Mouse (Mus musculus) embryo, embryonic 10 days (tissue): Measurements from ENCODE around the gene H2al1c.
"Not testable (repeated sequence)": the region's sequence is repeated elsewhere in the genome, so short reads cannot be mapped to it uniquely, and the experiment has no call there.

Source experiments
- DNase-seq: peaks from one replicate; pipeline ENCODE4 v3.0.0-alpha.2; 2015; ENCODE audit warnings: low spot score

Gene H2al1c

GRCm38 (mm10) chrX:11305355-11305754 is at the start of gene H2al1c:
H2al1c (plus strand) TSS chrX:11305655.
- not testable (repeated sequence) for DNase-seq

- DNase-seq: no peak
Measured at GRCm38 (mm10) chrX:11264918-11265317, 40.5 kb upstream of the H2al1c start.

DNA sequence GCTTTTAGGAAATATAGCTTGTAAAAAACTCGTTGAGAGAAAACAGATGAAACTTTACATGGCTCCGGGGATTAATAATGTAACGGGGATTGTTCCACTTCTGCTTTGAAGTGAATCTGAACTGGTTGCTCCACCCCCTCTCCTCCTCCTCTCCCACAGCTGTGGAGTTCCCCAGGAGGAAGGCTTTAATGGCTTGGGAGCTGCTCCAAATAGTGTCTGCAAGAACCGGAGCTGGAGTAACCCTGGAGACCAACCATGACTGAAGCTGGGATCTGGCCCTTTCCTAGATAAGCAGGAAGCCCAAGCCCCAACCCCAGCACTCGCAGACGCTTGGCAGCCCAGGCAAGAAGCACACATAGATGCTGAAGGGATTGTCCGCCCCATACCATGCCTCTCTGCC is 37.7 kb upstream of the H2al1c start:
- DNase-seq: no peak

- no peak for DNase-seq
Measured at GRCm38 (mm10) chrX:11269074-11269473, 36.4 kb upstream of the H2al1c start.

- DNase-seq: no peak
Measured at GRCm38 (mm10) chrX:11273190-11273589, 32.3 kb upstream of the H2al1c start.

GRCm38 (mm10) chrX:11277083-11277482 is 28.4 kb upstream of the H2al1c start:
- no peak for DNase-seq

- no peak for DNase-seq
Measured at GRCm38 (mm10) chrX:11280741-11281140, 24.7 kb upstream of the H2al1c start.

DNA sequence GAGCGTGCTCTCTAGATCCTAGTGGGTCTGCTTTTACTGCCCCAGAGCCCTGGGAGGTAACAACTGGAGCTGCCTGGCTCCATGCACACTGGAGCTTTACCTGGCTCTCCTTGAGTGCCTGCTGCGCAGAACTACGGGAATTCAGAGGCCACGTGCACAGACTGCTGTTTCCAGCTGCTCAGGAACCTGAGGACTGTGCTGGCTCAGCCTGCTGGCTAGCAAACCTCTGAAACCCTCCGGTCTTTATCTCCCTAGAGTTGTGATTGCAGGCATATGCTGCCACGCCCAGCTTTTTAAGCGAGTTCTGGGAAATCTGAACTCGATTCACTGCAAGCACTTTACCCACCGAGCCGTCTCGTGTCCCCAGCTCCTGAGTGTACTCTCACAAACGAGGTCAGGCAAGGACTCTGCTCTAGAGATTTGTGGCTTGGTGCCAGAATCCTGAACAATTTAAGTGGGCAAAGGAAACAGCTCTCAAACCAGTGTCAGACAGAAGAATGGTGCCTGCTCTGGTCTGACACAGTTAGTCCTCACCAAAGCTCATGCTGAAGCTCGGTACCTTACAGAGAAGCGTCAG is 17.1 kb upstream of the H2al1c start:
- no peak for DNase-seq

DNA sequence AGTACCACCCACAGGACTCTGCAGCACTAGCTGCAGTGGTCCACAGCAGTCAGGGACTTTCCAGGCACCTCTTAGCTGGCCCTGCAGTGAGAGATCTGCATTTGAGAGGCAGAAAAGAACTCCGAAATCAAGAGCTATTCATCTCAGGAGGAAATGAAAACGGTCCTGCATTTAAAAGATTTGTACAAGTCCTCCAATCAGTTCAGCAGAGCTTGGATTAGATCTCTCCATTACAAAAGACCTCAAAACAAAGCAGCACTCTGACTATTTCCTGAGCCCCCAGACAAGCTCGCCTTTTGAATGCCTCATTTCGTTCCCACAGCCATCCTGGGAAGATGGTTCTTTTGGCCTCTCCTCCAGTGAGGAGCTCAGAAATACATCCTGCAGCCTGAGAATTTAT is 16.2 kb upstream of the H2al1c start:
- DNase-seq: no peak

DNA sequence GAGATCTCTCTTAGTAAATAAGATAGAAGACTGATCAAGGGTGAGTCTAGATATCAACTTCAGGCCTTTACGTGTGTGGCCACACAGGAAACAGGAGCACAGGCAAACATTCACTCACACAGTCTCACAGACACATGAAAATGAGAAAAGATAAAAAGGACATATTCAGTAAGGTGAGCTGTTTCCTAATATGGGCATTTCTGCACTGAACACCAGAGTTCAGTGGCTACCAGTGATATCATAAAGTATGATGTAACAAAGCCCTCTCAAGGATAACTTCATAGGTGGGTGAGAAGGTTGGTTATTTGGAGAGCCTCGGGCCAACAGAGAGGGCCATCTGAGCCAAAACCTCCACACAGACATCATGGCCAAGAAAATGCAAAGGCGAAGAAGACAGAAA is 6.5 kb upstream of the H2al1c start, which contains the start of gene H2al1a:
Gene H2al1a (plus strand): TSS at position 301 of the 400 bp plus-strand sequence.
- DNase-seq: not testable (repeated sequence)

DNA sequence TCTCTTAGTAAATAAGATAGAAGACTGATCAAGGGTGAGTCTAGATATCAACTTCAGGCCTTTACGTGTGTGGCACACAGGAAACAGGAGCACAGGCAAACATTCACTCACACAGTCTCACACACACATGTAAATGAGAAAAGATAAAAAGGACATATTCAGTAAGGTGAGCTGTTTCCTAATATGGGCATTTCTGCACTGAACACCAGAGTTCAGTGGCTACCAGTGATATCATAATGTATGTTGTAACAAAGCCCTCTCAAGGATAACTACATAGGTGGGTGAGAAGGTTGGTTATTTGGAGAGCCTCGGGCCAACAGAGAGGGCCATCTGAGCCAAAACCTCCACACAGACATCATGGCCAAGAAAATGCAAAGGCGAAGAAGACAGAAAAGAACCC is 3.3 kb upstream of the H2al1c start, which contains the start of gene H2al1b:
Gene H2al1b (plus strand): TSS at position 301 of the 400 bp plus-strand sequence.
- DNase-seq: not testable (repeated sequence)

- DNase-seq: not testable (repeated sequence)
Measured at GRCm38 (mm10) chrX:11308524-11308923, 3.1 kb downstream of the H2al1c start, which contains the start of gene H2al1d. H2al1d (plus strand) TSS chrX:11308824.

DNA sequence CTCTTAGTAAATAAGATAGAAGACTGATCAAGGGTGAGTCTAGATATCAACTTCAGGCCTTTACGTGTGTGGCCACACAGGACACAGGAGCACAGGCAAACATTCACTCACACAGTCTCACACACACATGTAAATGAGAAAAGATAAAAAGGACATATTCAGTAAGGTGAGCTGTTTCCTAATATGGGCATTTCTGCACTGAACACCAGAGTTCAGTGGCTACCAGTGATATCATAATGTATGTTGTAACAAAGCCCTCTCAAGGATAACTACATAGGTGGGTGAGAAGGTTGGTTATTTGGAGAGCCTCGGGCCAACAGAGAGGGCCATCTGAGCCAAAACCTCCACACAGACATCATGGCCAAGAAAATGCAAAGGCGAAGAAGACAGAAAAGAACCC is 6.2 kb downstream of the H2al1c start, which contains the start of gene H2al1e:
Gene H2al1e (plus strand): TSS at position 301 of the 400 bp plus-strand sequence.
- not testable (repeated sequence) for DNase-seq

- DNase-seq: not testable (repeated sequence)
Measured at GRCm38 (mm10) chrX:11314858-11315257, 9.4 kb downstream of the H2al1c start, which contains the start of gene H2al1f. H2al1f (plus strand) TSS chrX:11315158.

GRCm38 (mm10) chrX:11317956-11318355 is 12.5 kb downstream of the H2al1c start, which contains the start of gene H2al1g:
H2al1g (plus strand) TSS chrX:11318256.
- DNase-seq: not testable (repeated sequence)

DNA sequence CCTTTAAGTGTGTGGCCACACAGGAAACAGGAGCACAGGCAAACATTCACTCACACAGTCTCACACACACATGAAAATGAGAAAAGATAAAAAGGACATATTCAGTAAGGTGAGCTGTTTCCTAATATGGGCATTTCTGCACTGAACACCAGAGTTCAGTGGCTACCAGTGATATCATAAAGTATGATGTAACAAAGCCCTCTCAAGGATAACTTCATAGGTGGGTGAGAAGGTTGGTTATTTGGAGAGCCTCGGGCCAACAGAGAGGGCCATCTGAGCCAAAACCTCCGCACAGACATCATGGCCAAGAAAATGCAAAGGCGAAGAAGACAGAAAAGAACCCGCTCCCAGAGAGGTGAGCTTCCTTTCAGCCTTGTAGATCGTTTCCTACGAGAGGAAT is 15.7 kb downstream of the H2al1c start, which contains the start of gene H2al1h:
Gene H2al1h (plus strand): TSS at position 301 of the 400 bp plus-strand sequence.
- DNase-seq: not testable (repeated sequence)

GRCm38 (mm10) chrX:11324359-11324758 is 18.9 kb downstream of the H2al1c start, which contains the start of gene H2al1i:
H2al1i (plus strand) TSS chrX:11324659.
- DNase-seq: not testable (repeated sequence)

DNA sequence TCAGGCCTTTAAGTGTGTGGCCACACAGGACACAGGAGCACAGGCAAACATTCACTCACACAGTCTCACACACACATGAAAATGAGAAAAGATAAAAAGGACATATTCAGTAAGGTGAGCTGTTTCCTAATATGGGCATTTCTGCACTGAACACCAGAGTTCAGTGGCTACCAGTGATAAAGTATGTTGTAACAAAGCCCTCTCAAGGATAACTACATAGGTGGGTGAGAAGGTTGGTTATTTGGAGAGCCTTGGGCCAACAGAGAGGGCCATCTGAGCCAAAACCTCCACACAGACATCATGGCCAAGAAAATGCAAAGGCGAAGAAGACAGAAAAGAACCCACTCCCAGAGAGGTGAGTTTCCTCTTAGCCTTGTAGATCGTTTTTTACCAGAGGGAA is 22.1 kb downstream of the H2al1c start, which contains the start of gene H2al1j:
Gene H2al1j (plus strand): TSS at position 301 of the 400 bp plus-strand sequence.
- not testable (repeated sequence) for DNase-seq

DNA sequence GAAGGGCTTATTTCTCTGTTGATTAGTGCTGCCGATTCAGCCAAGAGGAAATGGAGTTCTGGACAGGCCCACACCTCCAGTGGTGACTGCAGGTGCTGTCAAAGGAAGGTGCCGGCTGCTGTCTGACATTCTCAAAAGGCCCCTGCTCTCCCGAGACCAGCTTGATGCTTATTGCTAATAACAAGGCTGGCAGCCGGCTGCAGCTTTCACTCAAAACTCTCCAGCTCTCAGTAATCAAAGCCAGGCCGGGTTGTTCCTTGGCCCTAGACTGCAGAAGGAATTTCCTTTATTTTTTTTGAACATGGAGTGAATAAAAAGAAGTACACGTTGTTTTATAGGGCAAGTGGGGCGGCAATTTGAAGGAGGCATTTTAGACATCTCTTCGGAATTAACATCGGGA is 40.3 kb downstream of the H2al1c start:
- DNase-seq: peak; percentile 18

DNA sequence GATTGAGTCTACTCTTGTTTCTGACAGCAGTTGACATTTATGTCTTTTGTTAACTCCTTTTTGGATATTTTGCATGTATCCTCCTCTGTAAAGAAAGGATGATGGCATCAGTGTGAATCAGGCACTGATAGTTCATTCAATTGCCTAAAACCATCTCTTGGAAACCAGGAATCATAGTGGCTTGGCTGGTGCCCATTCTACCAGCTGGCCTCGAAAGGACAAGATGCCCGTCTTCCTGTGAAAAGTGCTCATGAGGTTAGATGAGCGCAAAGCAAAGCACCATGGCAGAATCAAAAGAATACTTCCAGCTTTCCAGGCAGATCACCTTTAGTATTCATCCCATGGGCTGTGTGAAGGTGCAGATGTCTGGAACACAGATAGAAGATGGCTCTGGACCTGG is 41.3 kb downstream of the H2al1c start:
- DNase-seq: no peak
